Mouse (Mus musculus) ES-Bruce4 (cell line): ENCODE data around the gene Ank2. TPM values are rescaled to one million over a fixed set of nuclear protein-coding genes. Genes with fewer than 3 reads are reported as not detected.
A peak's percentile ranks its signal among the peaks of the same experiment; 100 is the strongest.

Source experiments
- H3K27ac ChIP-seq: 2 replicates; pipeline ENCODE4 v1.5.1; 2012; ENCODE audit warnings: low read length, inconsistent platforms; ENCODE audit not compliant: insufficient read depth
- H3K27me3 ChIP-seq: 2 replicates; pipeline ENCODE4 v1.6.1; 2012; ENCODE audit warnings: mild to moderate bottlenecking, low read length, inconsistent platforms; ENCODE audit not compliant: control insufficient read depth, poor library complexity, insufficient read depth, severe bottlenecking
- H3K36me3 ChIP-seq: 2 replicates; pipeline ENCODE4 v1.6.1; 2012; ENCODE audit warnings: inconsistent platforms, mild to moderate bottlenecking, low read length, moderate library complexity; ENCODE audit not compliant: control insufficient read depth, poor library complexity, insufficient read depth, severe bottlenecking
- H3K4me1 ChIP-seq: one replicate; pipeline ENCODE4 v1.8.1; 2011; ENCODE audit warnings: low read length; ENCODE audit not compliant: control insufficient read depth, insufficient read depth
- H3K4me3 ChIP-seq: 2 replicates; pipeline ENCODE4 v1.5.1; 2011; ENCODE audit warnings: low read depth, mild to moderate bottlenecking, low read length
- H3K9ac ChIP-seq: 2 replicates; pipeline ENCODE4 v1.6.1; 2012; ENCODE audit warnings: low read depth, mild to moderate bottlenecking, inconsistent platforms; ENCODE audit not compliant: poor library complexity, severe bottlenecking
- H3K9me3 ChIP-seq: replicated peaks from 2 replicates; pipeline ENCODE4 v1.6.1; 2012; ENCODE audit warnings: mild to moderate bottlenecking, low read length, inconsistent platforms; ENCODE audit not compliant: control insufficient read depth, poor library complexity, insufficient read depth, severe bottlenecking
- CTCF ChIP-seq: IDR thresholded peaks from one replicate; pipeline ENCODE4 v1.8.1; 2011; ENCODE audit warnings: low read depth, low read length
- EP300 ChIP-seq: IDR thresholded peaks from 2 replicates; pipeline ENCODE4 v1.6.1; 2011; ENCODE audit warnings: low read depth, low read length; ENCODE audit not compliant: insufficient read depth
- POLR2A ChIP-seq: IDR thresholded peaks from one replicate; pipeline ENCODE4 v1.8.1; 2011; ENCODE audit warnings: low read length; ENCODE audit not compliant: insufficient read depth
- polyA plus RNA-seq: library from polyadenylated mRNA; stranded (reverse); fragments of >200 nt; gene quantifications from 2 replicates; pipeline ENCODE4 v1.2.4, GENCODE M21; 2011; ENCODE audit warnings: low read depth; ENCODE audit not compliant: missing spikeins, insufficient read depth, insufficient read length

Ank2 gene
- polyA plus RNA-seq, 1 experiment: 29.9 TPM

DNA sequence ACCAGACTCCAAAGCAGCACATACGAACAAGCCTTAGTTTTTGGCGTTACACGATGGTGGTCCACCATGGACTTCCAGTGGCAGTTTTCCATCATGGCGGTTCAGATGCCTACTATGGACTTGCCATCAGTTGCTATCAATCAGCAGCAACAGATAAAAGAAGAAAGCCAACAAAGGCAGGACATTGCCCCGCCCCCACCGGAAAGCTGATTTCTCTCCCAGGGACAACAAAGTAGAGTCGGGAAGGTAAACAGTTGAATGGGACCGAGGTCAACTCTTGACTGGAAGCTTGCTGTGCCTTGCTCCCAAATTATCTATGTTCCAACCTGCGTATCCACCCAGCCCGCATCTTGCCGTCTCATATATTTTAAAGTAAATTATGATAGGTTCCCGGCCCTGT is 328.9 kb downstream of the Ank2 start:
- no peaks in the 10 kb centered on the region for H3K9me3 ChIP-seq
- no peaks in the 10 kb centered on the region for H3K27me3 ChIP-seq
- no peak overlapping the region for H3K9ac ChIP-seq
- H3K4me1 ChIP-seq: no peaks in the 10 kb centered on the region
- no peak overlapping the region for H3K4me3 ChIP-seq
- H3K27ac ChIP-seq: no peak overlapping the region
- H3K36me3 ChIP-seq: no peaks in the 10 kb centered on the region
- TF ChIP-seq POLR2A (no peak), CTCF (no peak), EP300 (no peak)

GRCm38 (mm10) chr3:127169114-127169513 is 330.0 kb downstream of the Ank2 start:
- Histone ChIP-seq H3K4me3 (no peak overlapping the region), H3K36me3 (no peaks in the 10 kb centered on the region), H3K4me1 (no peaks in the 10 kb centered on the region), H3K27ac (no peak overlapping the region), H3K9me3 (no peaks in the 10 kb centered on the region), H3K9ac (no peak overlapping the region), H3K27me3 (no peaks in the 10 kb centered on the region)
- no peak for TF ChIP-seq CTCF
- no peak for TF ChIP-seq POLR2A
- TF ChIP-seq EP300: no peak

DNA sequence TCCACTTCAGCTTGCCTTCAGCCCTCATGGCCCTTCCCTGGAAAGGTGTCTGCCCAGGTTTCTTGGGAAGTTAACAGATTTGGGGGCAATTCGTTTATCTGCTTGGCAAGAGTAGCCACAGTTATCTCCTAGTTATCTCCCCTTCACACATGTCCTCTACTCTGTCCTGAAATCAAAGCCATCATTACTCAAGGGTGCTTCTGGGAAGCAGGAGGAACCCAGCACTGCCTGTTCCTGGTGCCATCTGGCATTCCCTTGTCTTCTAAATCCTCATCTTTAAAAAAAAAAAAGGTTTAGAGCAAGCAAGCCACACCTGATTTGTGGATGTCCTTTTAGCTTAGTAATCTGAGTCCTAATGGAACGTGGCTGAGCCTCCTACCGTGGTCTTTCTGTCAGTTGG is 335.4 kb downstream of the Ank2 start:
- H3K27ac ChIP-seq: no peak overlapping the region
- no peaks in the 10 kb centered on the region for H3K9me3 ChIP-seq
- H3K4me3 ChIP-seq: no peak overlapping the region
- TF ChIP-seq EP300 (no peak), CTCF (no peak), POLR2A (no peak)
- no peaks in the 10 kb centered on the region for H3K4me1 ChIP-seq
- H3K27me3 ChIP-seq: no peaks in the 10 kb centered on the region
- H3K36me3 ChIP-seq: no peaks in the 10 kb centered on the region
- no peak overlapping the region for H3K9ac ChIP-seq

GRCm38 (mm10) chr3:127161998-127162712 is 337.0 kb downstream of the Ank2 start:
- Histone ChIP-seq H3K27ac (no peak overlapping the region), H3K9me3 (no peaks in the 10 kb centered on the region), H3K36me3 (no peaks in the 10 kb centered on the region), H3K4me3 (peak overlapping the region; percentile 63), H3K9ac (peak overlapping the region; percentile 13), H3K27me3 (no peaks in the 10 kb centered on the region), H3K4me1 (no peaks in the 10 kb centered on the region)
- no peak for TF ChIP-seq POLR2A
- TF ChIP-seq EP300: no peak
- no peak for TF ChIP-seq CTCF

GRCm38 (mm10) chr3:127161085-127161837 is 337.9 kb downstream of the Ank2 start:
- no peaks in the 10 kb centered on the region for H3K9me3 ChIP-seq
- peak overlapping the region; percentile 13; the same call in 1 of the 2 replicates for H3K9ac ChIP-seq
- H3K36me3 ChIP-seq: no peaks in the 10 kb centered on the region
- no peaks in the 10 kb centered on the region for H3K4me1 ChIP-seq
- TF ChIP-seq CTCF (no peak), EP300 (no peak)
- peak overlapping the region; percentile 63 for H3K4me3 ChIP-seq
- H3K27me3 ChIP-seq: no peaks in the 10 kb centered on the region
- H3K27ac ChIP-seq: no peak overlapping the region

- Histone ChIP-seq H3K9ac (no peak overlapping the region), H3K27me3 (no peaks in the 10 kb centered on the region), H3K36me3 (no peaks in the 10 kb centered on the region), H3K4me3 (no peak overlapping the region), H3K4me1 (no peaks in the 10 kb centered on the region), H3K9me3 (0 out of 2 replicates have a peak, but pooled peaks cover 4% of the 10 kb centered on the region), H3K27ac (no peak overlapping the region)
- no peak for TF ChIP-seq EP300
- TF ChIP-seq CTCF: no peak
- no peak for TF ChIP-seq POLR2A
These were observed 341.4 kb downstream of the Ank2 start for GRCm38 (mm10) chr3:127157706-127158105.
